Mouse (Mus musculus) ZHBTc4 (cell line): ENCODE results near the gene Inpp5b.

ENCODE experiments used
- DNase-seq: peaks from one replicate; pipeline ENCODE4 v3.0.0-alpha.2; 2011; ENCODE audit warnings: low read depth, low spot score

The Inpp5b gene

GRCm38 (mm10) chr4:124765802-124766565, 24.3 kb downstream of the Inpp5b start:
- DNase-seq: no peak

- no peak for DNase-seq
These were observed 24.9 kb downstream of the Inpp5b start for GRCm38 (mm10) chr4:124766566-124766940.

- DNase-seq: no peak
These were observed 27.4 kb downstream of the Inpp5b start for GRCm38 (mm10) chr4:124768963-124769591.

- no peak for DNase-seq
These were observed 29.0 kb downstream of the Inpp5b start for GRCm38 (mm10) chr4:124770624-124771023.

- no peak for DNase-seq
These were observed 30.5 kb downstream of the Inpp5b start for GRCm38 (mm10) chr4:124772125-124772524.

- no peak for DNase-seq
These were observed 31.8 kb downstream of the Inpp5b start for GRCm38 (mm10) chr4:124773449-124773848.

- no peak for DNase-seq
These were observed 32.3 kb downstream of the Inpp5b start for GRCm38 (mm10) chr4:124773995-124774394.

- DNase-seq: no peak
These were observed 32.8 kb downstream of the Inpp5b start for GRCm38 (mm10) chr4:124774429-124774828.

GRCm38 (mm10) chr4:124781361-124781760, 39.7 kb downstream of the Inpp5b start:
- DNase-seq: no peak

- no peak for DNase-seq
These were observed 40.7 kb downstream of the Inpp5b start for GRCm38 (mm10) chr4:124782395-124782794.

GRCm38 (mm10) chr4:124783937-124784336, 42.3 kb downstream of the Inpp5b start:
- DNase-seq: no peak

- no peak for DNase-seq
These were observed 48.4 kb downstream of the Inpp5b start for GRCm38 (mm10) chr4:124790013-124790412.

- DNase-seq: no peak
These were observed 50.5 kb downstream of the Inpp5b start for GRCm38 (mm10) chr4:124792114-124792513.

- peak; percentile 89 for DNase-seq
These were observed 54.5 kb downstream of the Inpp5b start for GRCm38 (mm10) chr4:124796141-124796540.

- peak; percentile 41 for DNase-seq
These were observed 55.3 kb downstream of the Inpp5b start for GRCm38 (mm10) chr4:124796913-124797312.

- peak; percentile 95 for DNase-seq
These were observed 60.1 kb downstream of the Inpp5b start, which contains the start of gene Mtf1 for GRCm38 (mm10) chr4:124801552-124802308. Mtf1 (plus strand) TSS chr4:124802104.

- peak; percentile 98 for DNase-seq
These were observed 60.9 kb downstream of the Inpp5b start for GRCm38 (mm10) chr4:124802309-124803260.

- no peak for DNase-seq
These were observed 61.8 kb downstream of the Inpp5b start for GRCm38 (mm10) chr4:124803406-124803805.

- DNase-seq: no peak
These were observed 66.9 kb downstream of the Inpp5b start for GRCm38 (mm10) chr4:124808511-124808910.

GRCm38 (mm10) chr4:124809136-124809883, 67.7 kb downstream of the Inpp5b start:
- no peak for DNase-seq
